Mouse (Mus musculus) urinary bladder, postnatal 36 days (tissue): Measurements from ENCODE around the gene Gm20661.
"Not testable (repeated sequence)": the region's sequence is repeated elsewhere in the genome, so short reads cannot be mapped to it uniquely, and the experiment has no call there.

ENCODE experiments used
- DNase-seq, 2 experiments: peaks; one replicate each; pipeline ENCODE4 v3.0.0; 2022; ENCODE audit warnings: low spot score in 2 of 2, mixed read lengths in 1 of 2

Gm20661 gene

GRCm38 (mm10) chr9:108001922-108002770, 19.3 kb downstream of the Gm20661 start, which contains the start of gene Ip6k1:
Gene Ip6k1, plus strand, starts transcription at chr9:108002501.
- DNase-seq: peak; percentile 100

GRCm38 (mm10) chr9:108002778-108003530, 20.1 kb downstream of the Gm20661 start:
- no peak for DNase-seq

- no peak for DNase-seq
Observed at GRCm38 (mm10) chr9:108003531-108003890, 20.7 kb downstream of the Gm20661 start.

GRCm38 (mm10) chr9:108008041-108008440, 25.2 kb downstream of the Gm20661 start:
- DNase-seq: no peak

- DNase-seq: no peak
Observed at GRCm38 (mm10) chr9:108010385-108010784, 27.5 kb downstream of the Gm20661 start.

GRCm38 (mm10) chr9:108013577-108013976, 30.7 kb downstream of the Gm20661 start:
- DNase-seq: not testable (repeated sequence)

GRCm38 (mm10) chr9:108017127-108017526, 34.3 kb downstream of the Gm20661 start:
- DNase-seq: no peak

- DNase-seq: no peak
Observed at GRCm38 (mm10) chr9:108020741-108021140, 37.9 kb downstream of the Gm20661 start.

GRCm38 (mm10) chr9:108023216-108023615, 40.4 kb downstream of the Gm20661 start:
- DNase-seq: no peak

GRCm38 (mm10) chr9:108026584-108026983, 43.7 kb downstream of the Gm20661 start:
- no peak for DNase-seq

GRCm38 (mm10) chr9:108027867-108028266, 45.0 kb downstream of the Gm20661 start:
- DNase-seq: no peak

- no peak for DNase-seq
Observed at GRCm38 (mm10) chr9:108032126-108032525, 49.3 kb downstream of the Gm20661 start.

- no peak for DNase-seq
Observed at GRCm38 (mm10) chr9:108035331-108036156, 52.7 kb downstream of the Gm20661 start.
